Mouse (Mus musculus) olfactory bulb, adult 2 months (tissue): ENCODE measurements around the gene Naa15. TPM values are rescaled to one million over a fixed set of nuclear protein-coding genes. Genes with fewer than 3 reads are reported as not detected.

Source experiments
- H3K27ac ChIP-seq: fragments of 200-500 bp; 2 replicates; pipeline ENCODE4 v1.5.1; 2012; ENCODE audit warnings: low read depth, low read length; ENCODE audit not compliant: insufficient read depth
- H3K4me1 ChIP-seq: fragments of 200-500 bp; 2 replicates; pipeline ENCODE4 v1.6.1; 2012; ENCODE audit warnings: low read length; ENCODE audit not compliant: control insufficient read depth, insufficient read depth
- H3K4me3 ChIP-seq: fragments of 200-500 bp; 2 replicates; pipeline ENCODE4 v1.5.1; 2012; ENCODE audit warnings: mild to moderate bottlenecking, low read depth, low read length, moderate library complexity; ENCODE audit not compliant: insufficient read depth
- CTCF ChIP-seq: fragments of 200-500 bp; IDR thresholded peaks from 2 replicates; pipeline ENCODE4 v1.5.1; 2012; ENCODE audit warnings: low read depth, mild to moderate bottlenecking, low read length, moderate library complexity; ENCODE audit not compliant: insufficient read depth
- POLR2A ChIP-seq: fragments of 200-500 bp; IDR thresholded peaks from 2 replicates; pipeline ENCODE4 v1.6.1; 2012; ENCODE audit warnings: mild to moderate bottlenecking, low read depth, low read length, moderate library complexity; ENCODE audit not compliant: insufficient read depth
- WGBS: fragments of 180-500 bp; shearing (Covaris S2); methylation state at CpG from one replicate; pipeline ENCODE4 v1.1.7; 2018; 5-methylcytosine and 5-hydroxymethylcytosine counted together
- polyA plus RNA-seq: library from polyadenylated mRNA; stranded (reverse); fragments of >200 nt; gene quantifications from 2 replicates; pipeline ENCODE4 v1.2.4, GENCODE M21; 2012; ENCODE audit warnings: low replicate concordance; ENCODE audit not compliant: missing spikeins, insufficient read depth, insufficient read length

The Naa15 gene
- polyA plus RNA-seq: not detected in 2 replicates

DNA sequence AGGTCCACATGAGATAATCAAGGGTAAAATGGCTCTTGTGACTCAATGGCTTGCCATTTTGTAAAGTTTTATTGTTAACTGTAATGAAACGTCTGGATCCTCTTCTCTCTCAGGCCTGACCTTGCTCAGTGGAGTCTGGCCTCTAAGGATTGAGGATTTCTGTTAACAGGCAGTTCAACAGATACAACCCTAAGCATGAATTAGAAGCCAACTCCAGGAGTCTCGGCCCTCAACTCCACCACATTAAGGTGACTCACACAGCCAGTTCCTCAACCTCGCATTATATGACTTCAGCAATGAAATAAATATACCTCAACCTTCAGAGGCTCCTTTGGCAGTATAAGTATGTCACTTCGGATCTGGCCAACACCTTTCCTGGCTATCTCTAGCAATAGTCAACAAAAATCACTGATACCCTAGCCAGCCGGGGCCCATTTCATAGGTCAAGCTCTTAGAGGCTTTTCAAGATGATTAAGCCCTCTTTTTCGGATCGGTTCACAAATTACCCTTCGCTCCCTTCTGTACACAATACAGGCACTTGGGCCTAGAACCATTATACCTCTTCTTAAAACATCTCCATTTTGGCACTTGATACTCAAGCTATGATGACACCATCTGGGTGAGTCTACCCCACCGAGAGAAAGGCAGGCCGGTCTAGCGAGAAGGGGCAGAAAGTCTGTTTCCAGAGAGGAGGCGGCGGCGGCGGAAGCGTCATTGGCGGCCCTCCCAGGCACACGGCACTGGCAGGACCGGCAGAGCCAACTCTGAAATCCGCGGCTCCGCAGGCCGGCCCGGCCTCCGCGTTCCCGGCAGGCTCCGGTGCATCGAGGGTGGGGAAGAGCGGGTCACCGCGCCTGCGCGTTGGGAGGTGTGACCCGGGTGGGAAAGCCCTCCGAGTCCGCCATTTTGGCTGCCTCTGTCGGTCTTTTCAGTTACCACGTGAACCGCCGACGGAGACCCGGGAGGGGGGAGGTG lies at the start of gene Naa15:
Gene Naa15 (plus strand): TSS at position 51 of the 975 bp plus-strand sequence.
- Histone ChIP-seq H3K4me3 (peak within 1 kb of the TSS; percentile 96), H3K4me1 (no peaks in the 10 kb centered on the region), H3K27ac (peak within 1 kb of the TSS; percentile 80)
- TF ChIP-seq POLR2A (peak; percentile 76), CTCF (no peak)
- 4% methylated on average over 43 of the region's 43 CpGs for WGBS

DNA sequence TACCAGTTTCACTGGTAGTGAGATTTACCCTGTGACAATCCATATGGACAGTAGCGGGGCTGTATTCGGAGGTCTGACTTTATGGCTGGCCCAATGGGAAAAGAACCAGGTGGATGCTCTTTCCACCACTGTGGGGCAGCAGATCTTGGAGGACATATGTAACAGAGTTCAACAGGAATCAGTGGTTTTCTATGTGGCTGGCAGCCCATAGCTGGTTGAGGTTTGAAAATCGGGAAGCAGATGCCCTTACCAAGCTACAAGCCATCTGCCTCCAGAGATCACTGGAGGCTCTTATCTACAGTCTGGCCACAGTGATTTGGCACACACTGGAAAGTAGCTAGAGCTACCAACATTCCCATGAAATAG lies 49.4 kb upstream of the Naa15 start:
- no peak; the same call in 1 of the 2 replicates for TF ChIP-seq CTCF
- H3K27ac ChIP-seq: no peak overlapping the region
- H3K4me1 ChIP-seq: peaks cover 3% of the 10 kb centered on the region; the same call in 1 of the 2 replicates
- H3K4me3 ChIP-seq: no peak overlapping the region
- 8% methylated on average over 3 of the region's 3 CpGs for WGBS

DNA sequence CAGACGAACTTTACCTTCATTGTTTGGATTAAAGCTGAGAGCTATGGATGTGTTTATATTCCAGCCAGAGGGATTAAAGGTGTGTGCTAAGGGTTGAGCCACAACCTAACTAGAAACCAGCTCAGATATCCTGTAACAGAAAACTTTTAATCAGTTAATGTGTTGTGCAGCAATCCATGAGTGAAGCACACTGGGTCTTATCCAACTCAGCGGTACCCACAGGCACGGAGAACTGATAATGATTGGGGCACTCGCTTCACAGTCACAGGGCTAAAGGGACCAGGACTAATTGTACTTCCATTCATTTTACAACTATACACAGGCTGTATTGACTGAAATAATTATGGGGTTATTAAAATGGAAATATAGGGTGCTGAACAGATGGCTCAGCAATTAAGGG lies 48.0 kb upstream of the Naa15 start:
- Histone ChIP-seq H3K27ac (no peak overlapping the region), H3K4me3 (no peak overlapping the region), H3K4me1 (peaks cover 3% of the 10 kb centered on the region; the same call in 1 of the 2 replicates)
- WGBS: 69% methylated on average over 4 of the region's 4 CpGs
- no peak for TF ChIP-seq POLR2A
- no peak for TF ChIP-seq CTCF

DNA sequence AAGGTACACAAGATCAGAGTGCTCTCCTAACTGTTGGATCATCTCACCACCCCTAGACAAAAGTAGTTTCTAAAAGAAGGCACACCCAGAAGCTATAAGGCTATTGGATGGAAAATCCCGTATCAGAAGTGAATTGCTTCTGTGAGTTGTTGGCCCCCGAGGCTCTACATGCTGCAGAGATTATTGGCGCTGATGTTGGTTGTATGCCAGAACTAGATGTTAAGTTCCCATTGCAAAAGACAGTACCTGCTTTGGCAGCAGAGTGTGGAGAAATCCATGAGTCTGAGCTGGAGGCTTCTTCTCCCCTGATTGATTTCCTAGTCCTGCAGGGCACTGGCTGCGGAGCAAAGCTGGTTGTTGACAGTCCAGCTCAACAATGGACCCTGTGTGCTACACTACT lies 46.9 kb upstream of the Naa15 start:
- no peak overlapping the region for H3K27ac ChIP-seq
- no peak overlapping the region for H3K4me3 ChIP-seq
- peaks cover 3% of the 10 kb centered on the region; the same call in 1 of the 2 replicates for H3K4me1 ChIP-seq
- TF ChIP-seq CTCF (no peak), POLR2A (no peak)
- 86% methylated on average over 4 of the region's 4 CpGs for WGBS

DNA sequence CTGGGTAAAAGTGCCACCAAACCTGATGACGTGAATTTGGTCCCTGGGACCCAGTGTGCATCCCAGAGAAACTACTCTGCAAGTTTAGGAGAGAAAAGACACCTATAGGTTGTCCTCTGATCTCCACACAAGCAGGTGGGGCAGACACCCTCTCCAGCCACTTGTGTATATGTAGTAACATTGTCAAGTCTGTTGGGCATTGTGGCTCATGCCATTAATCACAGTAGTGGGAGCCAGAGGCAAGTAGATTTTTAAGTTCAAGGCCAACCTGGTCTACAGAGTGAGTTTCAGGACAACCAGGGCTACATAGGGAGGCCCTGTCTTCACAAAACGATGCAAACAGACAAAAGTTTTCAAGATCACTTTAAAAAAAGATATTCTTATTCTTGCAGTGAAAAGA lies 43.1 kb upstream of the Naa15 start:
- H3K4me1 ChIP-seq: no peaks in the 10 kb centered on the region
- no peak overlapping the region for H3K4me3 ChIP-seq
- no peak for TF ChIP-seq CTCF
- no peak for TF ChIP-seq POLR2A
- 71% methylated on average over 2 of the region's 2 CpGs for WGBS
- H3K27ac ChIP-seq: no peak overlapping the region

DNA sequence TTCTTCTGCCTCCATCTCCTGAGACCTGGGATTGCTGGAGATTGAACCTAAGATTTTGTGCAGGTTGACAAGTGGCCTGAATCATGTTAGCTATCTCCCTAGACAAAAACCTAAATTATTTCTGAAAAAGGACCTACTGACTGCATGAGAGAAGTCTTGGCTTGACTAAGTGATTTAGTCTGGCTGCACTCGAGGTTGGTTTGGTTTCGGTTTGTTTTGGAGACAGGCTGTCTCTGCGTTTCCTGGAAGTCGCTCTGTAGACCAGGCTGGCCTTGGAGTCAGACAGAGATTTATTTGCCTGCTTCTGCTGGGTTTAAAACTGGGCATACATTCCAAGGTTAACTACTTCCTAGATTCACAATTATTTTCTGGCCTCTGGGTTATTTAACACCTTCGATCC lies 42.1 kb upstream of the Naa15 start:
- 83% methylated on average over 5 of the region's 5 CpGs for WGBS
- H3K4me1 ChIP-seq: no peaks in the 10 kb centered on the region
- H3K4me3 ChIP-seq: no peak overlapping the region
- no peak for TF ChIP-seq POLR2A
- no peak for TF ChIP-seq CTCF
- H3K27ac ChIP-seq: no peak overlapping the region

DNA sequence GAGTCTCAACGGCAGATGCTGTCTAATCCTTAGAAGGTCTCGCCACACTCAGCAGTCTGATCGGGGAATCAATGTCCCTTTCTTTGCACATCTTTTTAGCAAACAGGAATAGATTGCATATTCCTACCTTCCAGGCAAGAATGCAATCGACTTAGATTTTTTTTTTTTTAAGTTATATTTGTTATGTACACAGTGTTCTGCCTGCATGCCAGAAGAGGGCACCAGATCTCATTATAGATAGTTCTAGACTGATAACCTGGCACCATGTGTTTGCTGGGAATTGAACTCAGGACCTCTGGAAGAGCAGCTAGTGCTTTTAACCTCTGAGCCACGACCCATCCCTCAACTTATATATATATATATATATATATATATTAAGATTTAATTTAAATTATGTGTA lies 41.4 kb upstream of the Naa15 start:
- Histone ChIP-seq H3K27ac (no peak overlapping the region), H3K4me3 (no peak overlapping the region), H3K4me1 (peaks cover 5% of the 10 kb centered on the region; the same call in 1 of the 2 replicates)
- TF ChIP-seq CTCF (no peak), POLR2A (no peak)
- WGBS: 73% methylated on average over 5 of the region's 5 CpGs

DNA sequence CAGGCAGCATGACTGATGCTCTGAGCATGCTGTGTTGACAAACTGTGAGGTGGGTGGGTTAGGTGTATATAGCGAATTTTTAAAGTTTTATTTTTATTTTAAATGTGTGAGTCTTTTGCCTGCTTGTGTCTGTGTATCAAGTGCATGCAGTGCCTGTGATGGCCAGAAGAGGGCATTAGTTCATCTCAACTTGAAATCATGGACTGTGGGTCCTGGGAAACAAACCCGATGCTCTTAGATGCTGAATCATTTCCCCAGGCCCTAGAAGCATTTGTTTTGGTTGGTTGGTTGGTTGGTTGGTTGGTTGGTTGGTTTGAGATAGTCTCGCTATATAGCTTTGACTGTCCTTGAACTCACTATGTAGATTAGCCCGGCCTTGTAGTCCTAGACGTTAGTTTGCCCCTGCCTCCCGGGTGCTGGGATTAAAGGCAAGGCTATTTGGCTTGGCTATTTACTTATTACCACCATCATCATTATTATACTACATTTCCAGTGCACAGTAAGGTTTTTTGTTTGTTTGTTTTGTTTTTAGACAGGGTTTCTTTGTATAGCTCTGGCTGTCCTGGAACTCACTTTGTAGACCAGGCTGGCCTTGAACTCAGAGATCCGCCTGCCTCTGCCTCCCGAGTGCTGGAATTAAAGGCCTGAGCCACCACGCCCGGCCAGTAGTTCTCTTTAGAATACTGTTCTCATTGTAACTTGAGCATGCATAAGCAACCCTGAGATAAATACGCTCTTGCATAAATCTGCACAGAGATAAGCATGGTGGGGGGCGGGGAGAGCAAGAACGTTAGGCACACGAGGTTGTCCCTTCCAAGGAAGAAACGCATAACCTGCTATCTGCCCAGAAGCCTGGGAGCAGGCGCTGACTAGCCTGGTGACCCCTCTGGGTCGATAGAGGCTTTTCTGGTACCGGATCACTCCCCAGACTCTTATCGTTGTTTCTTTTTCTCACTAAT lies 39.4 kb upstream of the Naa15 start:
- TF ChIP-seq POLR2A: no peak
- Histone ChIP-seq H3K4me1 (peaks cover 5% of the 10 kb centered on the region; the same call in 1 of the 2 replicates), H3K4me3 (no peak overlapping the region), H3K27ac (no peak overlapping the region)
- 86% methylated on average over 19 of the region's 19 CpGs for WGBS
